Mouse (Mus musculus): ENCODE measurements at regions not wholly inside any gene's neighbourhood (a gene's known extent, or its start where the extent isn't known, plus 50 kb on each side); places are given as distances from the start of the nearest gene placed in this dataset.

- peak; percentile 20 for DNase-seq (ENCODE audit: low read depth, low spot score)
Observed at GRCm38 (mm10) chr14:104027077-104027899, 183.1 kb upstream of the Ednrb start.

DNA sequence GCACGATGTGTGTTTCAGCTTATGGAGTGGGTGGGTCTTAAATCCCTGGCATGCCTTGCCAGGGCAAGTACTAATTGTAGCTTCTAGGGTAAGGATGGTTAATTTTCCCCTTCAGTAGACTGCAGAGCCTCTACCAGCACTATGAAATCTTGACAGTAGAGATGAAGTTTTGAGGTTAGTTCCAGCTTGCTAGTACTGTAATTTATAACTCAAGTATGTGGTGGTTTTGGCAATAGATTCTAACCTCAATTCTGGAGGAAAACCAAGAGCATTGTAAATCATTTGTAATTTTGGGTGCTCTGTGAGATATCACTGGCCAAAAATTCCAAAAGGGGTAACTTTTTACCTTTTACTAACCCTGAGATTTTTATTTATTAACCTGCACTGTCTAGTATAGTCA lies 164.3 kb upstream of the Ednrb start:
- DNase-seq (ENCODE audit: low read depth, low spot score) = no peak

DNA sequence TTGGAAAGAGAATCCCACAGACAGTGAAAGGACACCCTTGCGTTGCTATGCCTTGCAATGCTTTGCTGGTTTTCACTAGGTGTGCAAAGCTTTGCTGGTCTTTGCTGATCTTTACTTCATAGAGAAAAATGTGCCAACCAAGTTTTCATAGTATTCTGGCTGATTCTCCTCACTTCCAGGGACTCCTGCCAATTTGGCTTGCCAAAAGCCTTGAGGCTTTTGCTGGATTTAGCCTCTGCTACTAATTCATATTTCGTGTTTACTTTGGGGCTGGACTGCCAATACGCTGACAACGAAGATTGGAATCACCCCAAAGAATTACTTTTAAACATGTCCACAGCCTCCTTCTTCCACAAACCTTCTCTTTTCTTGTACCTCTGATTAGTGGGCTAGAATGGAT lies 162.2 kb upstream of the Ednrb start:
- DNase-seq (ENCODE audit: low read depth, low spot score) = no peak

DNA sequence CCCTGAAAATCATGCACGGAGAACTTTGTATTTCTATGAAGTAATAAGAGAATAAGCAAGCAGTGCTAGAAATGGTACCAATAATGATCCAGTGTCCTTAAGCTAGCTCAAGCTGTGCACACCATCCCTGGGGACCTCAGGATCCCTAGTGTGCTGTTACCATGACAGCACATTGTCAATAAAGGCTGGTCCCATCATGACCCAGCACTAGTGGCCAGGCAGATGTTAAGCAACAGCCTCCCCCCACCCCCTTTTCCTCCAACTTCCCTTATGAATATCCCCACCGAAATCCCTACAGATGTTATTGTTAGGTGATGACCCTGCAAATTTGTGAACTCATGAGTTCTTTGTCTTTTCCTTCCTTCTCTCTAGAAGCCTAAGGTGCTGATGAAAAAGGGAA lies 160.9 kb upstream of the Ednrb start:
- no peak for DNase-seq (ENCODE audit: low read depth, low spot score)

- DNase-seq (ENCODE audit: low read depth, low spot score) = no peak
Observed at GRCm38 (mm10) chr14:104002421-104002820, 158.2 kb upstream of the Ednrb start.

DNA sequence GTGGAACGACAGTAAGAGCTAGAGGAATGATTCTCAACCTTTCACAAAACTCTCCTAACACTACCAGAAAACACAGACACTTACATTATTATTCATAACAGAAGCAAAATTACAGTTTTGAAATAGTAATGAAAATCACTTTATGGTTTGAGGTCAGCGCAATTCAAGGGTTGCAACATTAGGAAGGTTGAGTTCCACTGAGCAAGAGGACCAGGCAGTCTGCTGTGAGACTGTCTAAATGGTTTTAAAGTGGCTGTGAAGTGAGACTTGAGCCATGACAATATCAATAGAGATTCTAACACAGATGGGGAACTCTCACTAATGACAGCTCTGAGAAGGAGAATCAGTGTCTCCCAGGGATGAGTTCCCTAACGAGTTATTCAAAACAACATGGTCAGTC lies 146.2 kb upstream of the Ednrb start:
- DNase-seq (ENCODE audit: low read depth, low spot score) = no peak

GRCm38 (mm10) chr14:103989949-103990348 lies 145.7 kb upstream of the Ednrb start:
- DNase-seq (ENCODE audit: low read depth, low spot score) = no peak

- DNase-seq (ENCODE audit: low read depth, low spot score) = no peak
Observed at GRCm38 (mm10) chr14:103987266-103987665, 143.1 kb upstream of the Ednrb start.

DNA sequence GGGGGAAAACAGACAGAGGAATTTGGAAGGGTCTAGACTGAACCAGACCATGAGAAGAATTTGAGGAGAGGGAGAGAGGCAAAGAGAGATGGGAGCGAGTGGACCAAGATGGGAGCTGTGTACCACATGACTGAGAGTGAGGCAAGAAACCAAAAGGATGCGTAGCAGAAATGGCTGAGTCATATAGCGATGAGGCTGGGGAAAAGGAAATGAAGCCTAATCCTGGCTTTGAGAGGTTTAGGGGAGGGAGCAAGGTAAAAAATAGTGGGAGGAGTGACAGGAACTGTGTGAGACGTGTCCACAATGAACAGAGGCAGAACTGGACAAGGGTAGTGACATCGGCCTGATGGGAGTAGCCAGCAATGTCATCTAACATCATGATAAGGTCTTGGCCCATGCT lies 140.1 kb upstream of the Ednrb start:
- DNase-seq (ENCODE audit: low read depth, low spot score) = no peak

DNA sequence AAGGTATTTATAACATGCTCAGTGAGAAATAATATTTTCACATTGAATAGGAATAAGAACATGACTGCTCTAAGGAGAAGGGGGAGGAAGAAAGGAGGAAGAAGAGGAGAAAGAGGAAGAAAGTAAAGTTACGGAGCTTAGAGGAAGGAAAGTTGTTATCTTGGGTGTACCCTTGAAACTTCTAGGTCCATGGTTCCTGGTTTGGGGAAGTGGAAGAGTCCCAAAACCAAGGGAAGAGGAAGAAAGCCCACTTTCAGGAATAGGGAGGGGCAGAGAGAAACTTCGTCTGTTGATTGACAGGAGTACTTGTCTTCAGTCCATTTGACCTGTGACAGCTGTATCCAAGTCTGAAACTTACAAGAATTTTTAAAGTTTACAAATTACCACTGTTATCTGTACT lies 134.6 kb upstream of the Ednrb start:
- DNase-seq (ENCODE audit: low read depth, low spot score) = no peak

DNA sequence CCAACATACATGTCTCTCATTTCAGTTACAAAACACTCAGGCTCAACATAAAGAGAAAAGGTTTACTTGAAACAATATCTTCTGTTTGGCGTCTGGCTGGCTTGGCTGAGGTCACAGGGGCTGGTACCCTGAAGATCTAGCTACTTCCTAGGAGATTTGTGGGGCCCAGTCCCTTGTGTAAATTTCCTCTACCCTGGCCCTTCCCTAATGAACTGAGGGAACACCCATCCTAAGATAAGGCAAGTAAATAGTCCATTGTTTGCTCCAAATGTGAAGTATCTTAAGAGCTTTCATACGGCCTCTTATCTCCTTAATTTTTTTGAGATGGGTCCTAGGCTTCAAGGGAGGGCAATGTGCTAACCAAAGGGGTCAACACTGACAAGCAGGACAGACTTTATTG lies 133.6 kb upstream of the Ednrb start:
- no peak for DNase-seq (ENCODE audit: low read depth, low spot score)

DNA sequence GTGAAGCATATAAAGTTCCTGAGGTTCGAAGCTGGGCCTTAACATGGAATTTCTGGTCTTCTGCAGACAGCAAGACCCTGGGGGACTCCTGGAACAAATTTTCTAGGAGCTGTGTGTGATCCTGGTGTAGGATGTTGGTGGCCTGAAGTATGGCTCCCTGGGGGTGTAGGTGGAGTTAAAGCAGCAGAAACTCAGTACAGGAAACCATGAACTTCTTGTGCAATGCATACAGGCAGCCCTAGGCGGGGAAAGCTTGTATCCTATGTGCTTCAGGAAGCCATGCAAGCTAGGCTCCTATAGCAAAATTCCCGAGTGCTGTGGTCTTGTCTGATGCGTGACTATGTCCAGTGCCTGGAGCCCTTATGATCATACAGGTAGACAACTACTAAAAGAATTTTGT lies 129.8 kb upstream of the Ednrb start:
- DNase-seq (ENCODE audit: low read depth, low spot score) = no peak

DNA sequence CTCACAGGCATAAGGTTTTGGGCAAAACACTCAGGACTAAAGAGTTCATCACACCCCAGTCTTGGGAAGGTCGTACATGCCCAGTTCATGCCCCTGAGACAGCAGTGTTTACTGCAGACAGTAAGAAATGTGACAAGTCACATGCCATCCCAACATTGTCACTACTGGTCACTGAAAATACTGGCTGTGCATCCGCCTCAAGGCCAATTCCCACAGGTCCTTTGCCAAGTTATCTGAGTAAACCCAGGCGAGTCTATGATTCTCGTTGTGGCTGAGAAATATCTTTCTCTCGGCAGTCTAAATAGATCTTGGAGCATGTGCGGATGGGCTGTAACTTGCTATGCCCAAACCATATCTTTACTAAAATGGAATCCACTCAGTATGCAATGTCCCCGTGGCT lies 128.9 kb upstream of the Ednrb start:
- no peak for DNase-seq (ENCODE audit: low read depth, low spot score)

- DNase-seq (ENCODE audit: low read depth, low spot score) = no peak
Observed at GRCm38 (mm10) chr14:103969305-103969704, 125.1 kb upstream of the Ednrb start.

- DNase-seq (ENCODE audit: low read depth, low spot score) = no peak
Observed at GRCm38 (mm10) chr14:103966293-103966692, 122.1 kb upstream of the Ednrb start.

DNA sequence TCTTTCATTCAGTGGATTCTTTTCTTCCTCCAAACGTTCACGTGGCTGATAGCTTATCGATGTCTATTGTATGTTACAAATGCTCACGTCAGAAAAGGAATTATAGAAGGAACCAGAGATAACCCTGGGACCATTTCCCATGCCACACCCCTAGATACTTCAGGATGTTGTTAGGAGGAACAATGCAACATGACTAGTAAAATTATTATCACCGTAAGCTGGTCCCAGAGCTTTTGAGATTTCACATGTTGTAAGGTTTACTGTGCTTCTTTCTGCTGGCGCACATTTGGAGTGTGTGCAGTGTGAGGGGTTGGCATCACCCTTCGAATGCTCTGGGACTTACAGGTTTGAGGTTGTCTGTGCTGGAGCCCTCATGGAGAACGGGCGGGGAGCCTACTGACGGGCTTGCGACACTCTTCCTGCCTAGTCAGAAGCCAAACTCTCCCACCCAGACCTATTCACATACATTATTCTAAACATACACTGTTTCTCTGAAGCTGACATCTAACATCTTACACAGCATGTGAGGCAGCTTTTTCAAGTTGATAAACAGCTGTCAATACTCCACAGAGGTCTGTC lies 118.2 kb upstream of the Ednrb start:
- no peak for DNase-seq (ENCODE audit: low read depth, low spot score)

DNA sequence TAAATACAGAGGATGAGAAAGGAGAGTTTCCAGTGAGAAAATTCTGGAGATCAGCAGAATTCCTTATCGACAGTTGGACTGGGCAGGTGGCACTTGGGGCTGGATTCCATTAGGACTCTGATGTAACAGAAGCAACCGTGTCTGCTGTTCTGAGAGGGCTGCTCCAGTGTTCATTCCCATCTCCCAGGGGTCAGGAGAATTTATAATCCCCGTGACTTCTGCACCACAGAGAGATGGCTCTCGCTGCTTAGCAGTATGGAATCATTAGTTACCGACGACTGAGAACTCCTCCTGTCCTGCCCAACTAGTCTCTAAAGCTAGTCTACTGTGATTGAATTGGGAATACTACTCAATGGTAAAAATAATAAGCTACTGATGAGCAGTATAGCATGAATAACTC lies 107.7 kb upstream of the Ednrb start:
- no peak for DNase-seq (ENCODE audit: low read depth, low spot score)

DNA sequence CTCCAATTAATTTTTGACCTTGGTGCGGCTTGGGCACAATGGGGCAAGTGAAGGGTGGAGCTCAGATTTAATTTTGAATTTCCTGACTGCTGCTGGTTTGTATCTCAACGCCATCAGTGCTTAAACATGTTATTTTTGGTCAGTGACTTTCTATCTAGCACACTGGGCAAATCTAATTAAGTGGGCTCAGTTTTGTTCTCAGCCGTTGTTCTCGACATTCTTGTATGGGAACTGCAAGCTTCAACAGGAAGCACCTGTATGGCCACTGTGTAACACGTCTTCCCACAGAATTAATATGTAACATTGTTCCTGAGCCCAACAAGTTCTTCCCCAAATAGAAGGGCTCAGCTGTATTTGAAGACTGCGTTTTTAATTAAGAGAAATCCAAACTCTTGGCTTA lies 105.7 kb upstream of the Ednrb start:
- no peak for DNase-seq (ENCODE audit: low read depth, low spot score)

DNA sequence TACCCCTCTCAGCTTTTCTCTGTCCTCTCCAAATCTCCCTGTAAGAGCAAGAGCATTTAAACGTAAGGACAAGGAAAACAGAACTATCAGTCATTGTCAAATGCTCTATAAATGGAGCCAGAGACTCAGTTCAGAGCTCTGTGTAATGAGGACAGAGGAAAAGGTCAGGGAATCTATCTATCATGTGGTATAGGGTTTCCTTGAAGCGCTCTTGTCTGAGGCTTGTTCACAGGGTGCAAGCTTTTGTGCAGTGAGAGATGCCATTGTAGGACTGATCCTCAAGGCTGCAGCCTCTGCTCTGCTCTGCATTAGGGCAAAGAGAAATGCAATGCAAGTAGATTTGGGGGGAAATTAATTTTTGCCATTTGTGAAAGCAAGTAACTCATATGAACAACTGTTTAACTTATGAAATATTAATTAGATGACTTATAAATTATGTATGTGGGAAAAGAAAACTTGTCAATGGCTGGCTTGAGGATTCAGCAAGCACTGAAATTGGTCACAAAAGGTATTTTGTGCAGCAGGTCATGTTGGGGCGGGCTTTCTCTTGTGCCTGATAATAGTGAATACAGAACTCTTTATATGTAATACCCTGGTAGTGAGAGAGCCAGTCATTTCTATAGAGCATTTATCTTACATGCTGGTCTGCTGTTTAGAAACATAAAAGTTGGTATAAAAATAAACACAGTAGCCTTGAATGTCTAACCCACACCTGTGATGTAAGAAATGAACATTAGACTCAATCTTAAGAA lies 104.0 kb upstream of the Ednrb start:
- DNase-seq (ENCODE audit: low read depth, low spot score) = no peak

DNA sequence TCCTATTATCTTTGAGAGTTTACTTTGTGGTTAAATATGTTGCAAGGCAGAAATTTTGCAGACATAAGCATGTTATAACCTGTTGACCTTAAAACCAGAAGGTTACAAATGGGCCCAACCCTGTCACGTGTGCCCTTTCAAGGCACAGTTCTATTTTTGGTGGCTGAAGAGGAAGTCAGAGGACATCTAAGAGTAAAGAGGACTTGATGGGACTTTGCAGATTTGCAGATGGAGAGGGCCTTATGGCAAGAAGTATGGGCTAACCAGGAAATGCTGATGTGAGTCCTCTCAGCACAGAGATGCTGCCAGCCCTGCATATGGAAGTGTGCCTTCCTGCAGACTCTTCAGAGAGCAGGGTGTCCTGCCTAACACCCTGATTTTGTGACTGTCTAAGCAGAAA lies 101.6 kb upstream of the Ednrb start:
- DNase-seq (ENCODE audit: low read depth, low spot score) = no peak

DNA sequence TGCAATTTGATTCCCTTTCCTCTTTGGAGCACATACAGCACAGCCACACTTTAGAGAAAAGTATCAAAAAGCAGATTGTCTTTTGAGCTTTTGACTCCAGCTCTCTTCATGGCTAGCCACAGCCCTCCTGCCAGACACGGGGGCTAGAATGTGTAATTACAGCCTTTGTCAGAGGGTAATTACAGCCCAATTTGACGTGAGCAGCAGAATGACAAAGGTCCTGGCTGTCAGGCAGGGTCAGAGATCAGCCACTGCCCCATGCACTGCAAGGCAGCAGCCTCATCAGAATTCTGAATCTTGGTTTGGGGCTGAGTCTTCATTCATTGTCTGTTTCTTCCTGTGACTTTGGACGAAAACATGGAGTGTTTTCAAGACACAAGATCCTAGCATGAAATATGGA lies 95.7 kb upstream of the Ednrb start:
- DNase-seq (ENCODE audit: low read depth, low spot score) = no peak

GRCm38 (mm10) chr14:103938937-103939336 lies 94.7 kb upstream of the Ednrb start:
- DNase-seq (ENCODE audit: low read depth, low spot score) = no peak

GRCm38 (mm10) chr14:103938201-103938600 lies 94.0 kb upstream of the Ednrb start:
- no peak for DNase-seq (ENCODE audit: low read depth, low spot score)
